Mouse (Mus musculus): ENCODE measurements around the gene Scd2.

GRCm38 (mm10) chr19:44308611-44309246 is 15.3 kb downstream of the Scd2 start:
- TF ChIP-seq CTCF (IDR thresholded peaks at IDR 0.05; ENCODE audit: control insufficient read depth, insufficient read depth, insufficient replicate concordance, low read depth, low read length) (no peak), POLR2A (IDR thresholded peaks at IDR 0.05; ENCODE audit: control insufficient read depth, low read depth, low read length) (no peak)

Data from testis, adult 2 months (tissue).